Mouse (Mus musculus) myocyte (in vitro differentiated cells): ENCODE results near the gene Msi2. TPM values are rescaled to one million over a fixed set of nuclear protein-coding genes. Genes with fewer than 3 reads are reported as not detected.
A peak's percentile ranks its signal among the peaks of the same experiment; 100 is the strongest.

Experiments used
- H3K27me3 ChIP-seq: one replicate; pipeline ENCODE4 v1.6.1; 2011; ENCODE audit not compliant: control insufficient read depth, insufficient read depth, insufficient read length
- H3K36me3 ChIP-seq: one replicate; pipeline ENCODE4 v1.6.1; 2011; ENCODE audit not compliant: control insufficient read depth, insufficient read depth
- H3K4me2 ChIP-seq: one replicate; pipeline ENCODE4 v1.6.1; 2011; ENCODE audit warnings: low read depth, control low read depth
- H3K4me3 ChIP-seq: one replicate; pipeline ENCODE4 v1.5.1; 2011; ENCODE audit warnings: mild to moderate bottlenecking, control low read depth, moderate library complexity
- H3K79me2 ChIP-seq: one replicate; pipeline ENCODE4 v1.6.1; 2011; ENCODE audit not compliant: control insufficient read depth, insufficient read depth
- H3ac ChIP-seq: one replicate; pipeline ENCODE4 v1.6.1; 2011; ENCODE audit not compliant: control insufficient read depth, insufficient read length
- CEBPB ChIP-seq: IDR thresholded peaks from 2 replicates; pipeline ENCODE4 v1.6.1; 2011; ENCODE audit warnings: mild to moderate bottlenecking, moderate library complexity; ENCODE audit not compliant: poor library complexity, insufficient read depth, severe bottlenecking
- E2F4 ChIP-seq: IDR thresholded peaks from one replicate; pipeline ENCODE4 v1.6.1; 2011; ENCODE audit warnings: mild to moderate bottlenecking, control low read depth, moderate library complexity; ENCODE audit not compliant: insufficient read depth
- MAX ChIP-seq: IDR thresholded peaks from one replicate; pipeline ENCODE4 v1.6.1; 2011; ENCODE audit warnings: low read depth, mild to moderate bottlenecking, control low read depth
- MYOD1 ChIP-seq, 3 experiments: IDR thresholded peaks; one replicate each; pipeline ENCODE4 v1.6.1; 2011; ENCODE audit warnings: control low read depth in 2 of 3, low read depth in 2 of 3, mild to moderate bottlenecking in 2 of 3, moderate library complexity in 1 of 3; ENCODE audit not compliant: insufficient read length in 2 of 3, control insufficient read depth in 1 of 3
- MYOG ChIP-seq, 3 experiments: IDR thresholded peaks; one replicate each; pipeline ENCODE4 v1.6.1; 2011; ENCODE audit warnings: control low read depth in 2 of 3, low read depth in 2 of 3, mild to moderate bottlenecking in 2 of 3; ENCODE audit not compliant: insufficient read length in 2 of 3, control insufficient read depth in 1 of 3, insufficient read depth in 1 of 3
- POLR2A ChIP-seq: IDR thresholded peaks from one replicate; pipeline ENCODE4 v1.6.1; 2011; ENCODE audit warnings: low read depth, mild to moderate bottlenecking, control low read depth, moderate library complexity; ENCODE audit not compliant: insufficient read length
- POLR2AphosphoS2 ChIP-seq: IDR thresholded peaks from one replicate; pipeline ENCODE4 v1.6.1; 2011; ENCODE audit warnings: low read depth, control low read depth; ENCODE audit not compliant: insufficient read length
- REST ChIP-seq: IDR thresholded peaks from one replicate; pipeline ENCODE4 v1.6.1; 2011; ENCODE audit warnings: mild to moderate bottlenecking, control low read depth, moderate library complexity; ENCODE audit not compliant: insufficient read depth, insufficient read length
- SRF ChIP-seq: IDR thresholded peaks from one replicate; pipeline ENCODE4 v1.6.1; 2011; ENCODE audit warnings: low read depth; ENCODE audit not compliant: control insufficient read depth, insufficient read length
- TCF12 ChIP-seq: IDR thresholded peaks from one replicate; pipeline ENCODE4 v1.6.1; 2011; ENCODE audit warnings: mild to moderate bottlenecking, control low read depth; ENCODE audit not compliant: poor library complexity, insufficient read depth, severe bottlenecking
- TCF3 ChIP-seq: IDR thresholded peaks from one replicate; pipeline ENCODE4 v1.6.1; 2011; ENCODE audit warnings: low read depth, control low read depth; ENCODE audit not compliant: insufficient read length
- USF1 ChIP-seq: IDR thresholded peaks from one replicate; pipeline ENCODE4 v1.6.1; 2011; ENCODE audit warnings: low read depth, mild to moderate bottlenecking, control low read depth, moderate library complexity
- polyA plus RNA-seq: library from polyadenylated mRNA; unstranded; fragments of >200 nt; fragmentation: generic; extraction: Trizol; gene quantifications from one replicate; pipeline ENCODE4 v1.2.1, GENCODE M21; 2012; ENCODE audit warnings: missing spikeins

The Msi2 gene
- polyA plus RNA-seq = 37.9 TPM

- Histone ChIP-seq H3ac (peak within 1 kb of the TSS; percentile 80), H3K4me2 (peak within 1 kb of the TSS; percentile 91), H3K79me2 (peaks cover 43% of the 10 kb centered on the region), H3K36me3 (peaks cover 4% of the 10 kb centered on the region), H3K4me3 (peak within 1 kb of the TSS; percentile 63), H3K27me3 (no peaks in the 10 kb centered on the region)
- TF ChIP-seq CEBPB (no peak), POLR2A (peak; percentile 79), SRF (no peak), USF1 (peak; percentile 52), MYOG (IDR thresholded peaks at IDR 0.05; ENCODE audit: control insufficient read depth in 1 of 3, insufficient read depth in 1 of 3, insufficient read length in 2 of 3, low read depth in 2 of 3) (peak in 1 of 3 experiments; percentile 54), POLR2AphosphoS2 (peak; percentile 55), MYOD1 (IDR thresholded peaks at IDR 0.05; ENCODE audit: control insufficient read depth in 1 of 3, insufficient read length in 2 of 3, low read depth in 2 of 3) (peak in 1 of 3 experiments; percentile 23)
Observed at GRCm38 (mm10) chr11:88718050-88718765, at the start of gene Msi2. Msi2 (minus strand) TSS chr11:88718513.

GRCm38 (mm10) chr11:88765635-88766034 lies 47.3 kb upstream of the Msi2 start:
- H3K79me2 ChIP-seq = no peaks in the 10 kb centered on the region
- no peak overlapping the region for H3ac ChIP-seq
- no peak for TF ChIP-seq MYOD1 (IDR thresholded peaks at IDR 0.05; ENCODE audit: control insufficient read depth in 1 of 3, insufficient read length in 2 of 3, low read depth in 2 of 3)
- TF ChIP-seq TCF3 = no peak
- no peak for TF ChIP-seq USF1
- no peak for TF ChIP-seq MYOG (IDR thresholded peaks at IDR 0.05; ENCODE audit: control insufficient read depth in 1 of 3, insufficient read depth in 1 of 3, insufficient read length in 2 of 3, low read depth in 2 of 3)
- no peak for TF ChIP-seq TCF12
- TF ChIP-seq POLR2A = no peak
- TF ChIP-seq SRF = no peak
- TF ChIP-seq REST = no peak
- TF ChIP-seq CEBPB = no peak
- TF ChIP-seq E2F4 = no peak
- no peak for TF ChIP-seq MAX
- no peak for TF ChIP-seq POLR2AphosphoS2
- no peak overlapping the region for H3K4me3 ChIP-seq
- H3K36me3 ChIP-seq = no peaks in the 10 kb centered on the region
- H3K4me2 ChIP-seq = peak overlapping the region; percentile 51
- H3K27me3 ChIP-seq = no peaks in the 10 kb centered on the region

GRCm38 (mm10) chr11:88763371-88763770 lies 45.1 kb upstream of the Msi2 start:
- no peak for TF ChIP-seq TCF12
- no peak for TF ChIP-seq REST
- Histone ChIP-seq H3K27me3 (no peaks in the 10 kb centered on the region), H3K36me3 (no peaks in the 10 kb centered on the region), H3K4me3 (no peak overlapping the region), H3ac (no peak overlapping the region), H3K4me2 (no peak overlapping the region), H3K79me2 (no peaks in the 10 kb centered on the region)

- H3K4me2 ChIP-seq = no peak overlapping the region
- TF ChIP-seq MYOG (IDR thresholded peaks at IDR 0.05; ENCODE audit: control insufficient read depth in 1 of 3, insufficient read depth in 1 of 3, insufficient read length in 2 of 3, low read depth in 2 of 3) (no peak), MYOD1 (IDR thresholded peaks at IDR 0.05; ENCODE audit: control insufficient read depth in 1 of 3, insufficient read length in 2 of 3, low read depth in 2 of 3) (no peak), TCF3 (no peak), POLR2A (no peak), MAX (no peak), SRF (no peak), E2F4 (no peak), REST (no peak), POLR2AphosphoS2 (no peak), USF1 (no peak), CEBPB (no peak), TCF12 (no peak)
- no peak overlapping the region for H3K4me3 ChIP-seq
- no peak overlapping the region for H3ac ChIP-seq
- no peaks in the 10 kb centered on the region for H3K79me2 ChIP-seq
- no peaks in the 10 kb centered on the region for H3K36me3 ChIP-seq
- H3K27me3 ChIP-seq = no peaks in the 10 kb centered on the region
Observed at GRCm38 (mm10) chr11:88759501-88759900, 41.2 kb upstream of the Msi2 start.

GRCm38 (mm10) chr11:88758402-88758801 lies 40.1 kb upstream of the Msi2 start:
- Histone ChIP-seq H3K36me3 (no peaks in the 10 kb centered on the region), H3ac (no peak overlapping the region), H3K4me3 (no peak overlapping the region), H3K27me3 (no peaks in the 10 kb centered on the region), H3K4me2 (peak overlapping the region; percentile 60), H3K79me2 (no peaks in the 10 kb centered on the region)
- TF ChIP-seq POLR2AphosphoS2 (no peak), POLR2A (no peak), CEBPB (no peak), REST (no peak), TCF12 (peak; percentile 44), TCF3 (peak; percentile 60), MAX (no peak), USF1 (no peak), MYOG (IDR thresholded peaks at IDR 0.05; ENCODE audit: control insufficient read depth in 1 of 3, insufficient read depth in 1 of 3, insufficient read length in 2 of 3, low read depth in 2 of 3) (peak; percentile 65 to 96 (median 76)), MYOD1 (IDR thresholded peaks at IDR 0.05; ENCODE audit: control insufficient read depth in 1 of 3, insufficient read length in 2 of 3, low read depth in 2 of 3) (peak; percentile 20 to 95 (median 94)), SRF (no peak), E2F4 (no peak)
